Mouse (Mus musculus) heart, postnatal 25 days (tissue): ENCODE measurements at regions not wholly inside any gene's neighbourhood (a gene's known extent, or its start where the extent isn't known, plus 50 kb on each side); places are given as distances from the start of the nearest gene placed in this dataset.
A peak's percentile ranks its signal among the peaks of the same experiment; 100 is the strongest.
"Not testable (repeated sequence)": the region's sequence is repeated elsewhere in the genome, so short reads cannot be mapped to it uniquely, and the experiment has no call there.

Experiments
- DNase-seq: peaks from one replicate; pipeline ENCODE4 v3.0.0; 2022; ENCODE audit warnings: low spot score
- intact Hi-C: fragments of 180-260 bp; cut with DNase I; formaldehyde crosslinking; loops from one replicate; pipeline ENCODE4 v1.15.1; 2025

- DNase-seq = no peak
- intact Hi-C loops = no loop called here
Measured at GRCm38 (mm10) chr14:76964046-76964445, 72.5 kb upstream of the Ccdc122 start.

DNA sequence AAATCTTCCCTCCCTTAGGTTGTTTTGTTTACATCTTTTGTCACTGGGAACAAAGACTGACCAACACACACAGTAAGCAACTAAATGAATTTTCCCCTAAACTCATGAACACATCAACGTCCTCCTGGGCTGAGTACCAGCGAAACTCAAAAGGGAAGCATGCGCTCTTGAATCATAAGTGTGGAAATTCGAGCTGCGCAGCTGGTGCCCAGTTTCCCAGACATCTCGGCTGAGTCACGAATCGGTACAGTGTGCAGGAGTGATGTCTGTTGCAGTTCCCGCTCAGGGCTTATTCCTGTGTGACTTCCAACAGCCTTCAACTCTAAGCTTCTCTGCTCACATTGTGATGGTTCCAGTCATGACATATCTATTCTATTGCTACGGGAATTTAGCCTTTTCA is 77.7 kb upstream of the Ccdc122 start:
- no peak for DNase-seq
- intact Hi-C loops = no loop called here

DNA sequence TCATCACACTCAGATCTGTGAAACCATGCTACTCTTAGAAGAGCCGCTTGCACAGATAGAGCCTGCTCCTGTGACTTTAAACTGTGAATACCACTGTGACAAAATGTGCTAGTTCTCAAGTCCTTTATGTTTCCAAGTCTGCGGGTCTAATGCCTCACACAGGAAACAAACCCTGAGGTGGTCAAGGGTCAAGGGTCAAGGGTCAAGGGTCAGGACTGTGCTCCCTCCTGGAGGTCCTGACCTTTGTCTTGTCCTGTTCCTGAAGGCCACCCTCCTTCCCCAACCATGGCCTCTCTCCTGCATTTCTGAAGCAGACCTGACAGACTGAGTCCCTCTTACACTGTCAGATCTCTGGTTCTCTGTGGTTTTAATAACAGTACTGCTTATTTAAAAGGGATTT is 79.4 kb upstream of the Ccdc122 start:
- intact Hi-C loops = no loop called here
- DNase-seq = no peak

GRCm38 (mm10) chr14:76953171-76953570 is 83.4 kb upstream of the Ccdc122 start:
- intact Hi-C loops = no loop called here
- no peak for DNase-seq

GRCm38 (mm10) chr14:76951450-76951849 is 85.1 kb upstream of the Ccdc122 start:
- peak; percentile 41 for DNase-seq
- intact Hi-C loops = no loop called here

DNA sequence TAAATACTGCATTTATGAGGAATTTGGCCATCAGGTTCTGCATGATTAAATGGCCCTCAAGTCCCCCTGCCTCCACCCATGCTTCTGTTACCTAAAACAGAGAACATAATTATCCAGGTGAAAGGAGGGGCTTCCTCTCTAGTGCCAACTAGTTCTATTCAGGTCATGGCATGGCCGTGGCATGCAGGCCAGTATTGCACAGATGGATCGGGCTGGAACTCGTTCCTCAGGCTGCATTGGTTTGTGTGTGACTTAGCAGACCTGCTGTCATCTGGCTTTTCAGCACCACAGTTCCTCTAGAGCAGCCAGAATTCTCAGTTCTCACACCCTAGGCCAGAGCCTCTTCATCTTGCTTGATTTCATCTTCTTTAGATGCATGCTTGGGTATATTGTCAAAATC is 87.2 kb upstream of the Ccdc122 start:
- intact Hi-C loops = loop anchor here (5.0 kb wide), 1 partner anchor 67 kb away; no protein-coding TSS in a partner anchor
- no peak for DNase-seq

DNA sequence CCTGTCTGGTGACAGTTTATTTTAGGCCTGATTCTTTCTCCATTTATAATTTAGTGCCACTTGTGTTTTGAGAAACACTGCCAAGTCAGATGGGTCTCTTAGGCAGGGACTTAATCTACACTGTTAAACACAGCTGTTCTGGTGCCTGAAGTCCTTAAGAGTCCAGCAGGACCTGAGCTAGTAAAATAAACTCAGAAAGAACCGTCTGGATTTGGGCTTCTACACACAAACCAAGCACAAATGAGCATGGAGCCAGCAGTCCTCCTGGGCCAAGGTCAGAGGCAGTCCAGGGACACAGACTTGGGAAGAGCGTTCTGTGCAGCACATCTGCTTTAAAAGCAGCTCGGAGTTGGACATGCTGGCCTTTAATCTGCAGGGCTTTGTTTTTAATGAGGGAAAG is 87.6 kb upstream of the Ccdc122 start:
- intact Hi-C loops = loop anchor here (5.0 kb wide), 1 partner anchor 67 kb away; no protein-coding TSS in a partner anchor
- peak; percentile 48 for DNase-seq

GRCm38 (mm10) chr14:76948481-76948880 is 88.1 kb upstream of the Ccdc122 start:
- intact Hi-C loops = loop anchor here (5.0 kb wide), 1 partner anchor 66 kb away; no protein-coding TSS in a partner anchor
- DNase-seq = no peak

DNA sequence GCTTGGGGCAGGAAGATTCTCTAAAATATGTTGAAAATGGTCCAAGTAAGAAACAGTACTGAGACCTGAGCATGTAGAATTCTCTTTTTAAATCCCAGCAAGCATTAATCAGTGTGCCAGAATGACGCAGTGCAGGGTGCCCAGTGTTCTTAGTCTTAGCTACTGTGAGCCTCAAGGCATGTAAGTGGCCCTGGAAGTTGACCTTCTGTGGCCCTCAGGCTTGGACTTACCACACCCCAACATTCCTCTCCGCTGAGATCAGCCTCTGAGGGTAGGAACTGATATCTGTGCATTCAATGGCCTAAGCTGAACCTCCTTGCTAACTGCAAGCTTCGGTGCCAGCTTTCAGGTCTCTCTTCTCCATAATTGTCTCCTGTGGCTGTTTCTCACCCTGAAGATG is 89.4 kb upstream of the Ccdc122 start:
- no peak for DNase-seq
- intact Hi-C loops = loop anchor here (5.0 kb wide), 1 partner anchor 65 kb away; no protein-coding TSS in a partner anchor

DNA sequence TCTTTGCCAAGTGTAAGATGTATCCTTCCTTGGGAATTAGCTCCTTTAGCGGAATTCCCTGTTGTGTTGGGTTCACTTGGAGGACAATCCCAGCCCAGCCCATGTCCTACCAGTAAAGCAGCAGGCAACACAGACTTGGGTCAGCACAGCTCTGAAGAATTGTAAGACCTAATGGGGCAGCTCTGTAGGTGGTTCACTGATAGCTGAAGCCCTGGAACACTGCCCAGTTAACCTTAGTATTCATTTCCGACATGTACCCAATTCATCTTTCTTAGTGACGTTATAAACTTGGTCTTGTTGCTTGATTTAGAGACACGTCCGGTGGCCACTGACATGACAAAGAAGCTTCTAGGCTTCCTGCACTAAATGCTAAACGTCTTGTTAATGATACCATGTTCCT is 90.9 kb upstream of the Ccdc122 start:
- DNase-seq = no peak
- intact Hi-C loops = loop anchor here (5.0 kb wide), 1 partner anchor 63 kb away; no protein-coding TSS in a partner anchor

DNA sequence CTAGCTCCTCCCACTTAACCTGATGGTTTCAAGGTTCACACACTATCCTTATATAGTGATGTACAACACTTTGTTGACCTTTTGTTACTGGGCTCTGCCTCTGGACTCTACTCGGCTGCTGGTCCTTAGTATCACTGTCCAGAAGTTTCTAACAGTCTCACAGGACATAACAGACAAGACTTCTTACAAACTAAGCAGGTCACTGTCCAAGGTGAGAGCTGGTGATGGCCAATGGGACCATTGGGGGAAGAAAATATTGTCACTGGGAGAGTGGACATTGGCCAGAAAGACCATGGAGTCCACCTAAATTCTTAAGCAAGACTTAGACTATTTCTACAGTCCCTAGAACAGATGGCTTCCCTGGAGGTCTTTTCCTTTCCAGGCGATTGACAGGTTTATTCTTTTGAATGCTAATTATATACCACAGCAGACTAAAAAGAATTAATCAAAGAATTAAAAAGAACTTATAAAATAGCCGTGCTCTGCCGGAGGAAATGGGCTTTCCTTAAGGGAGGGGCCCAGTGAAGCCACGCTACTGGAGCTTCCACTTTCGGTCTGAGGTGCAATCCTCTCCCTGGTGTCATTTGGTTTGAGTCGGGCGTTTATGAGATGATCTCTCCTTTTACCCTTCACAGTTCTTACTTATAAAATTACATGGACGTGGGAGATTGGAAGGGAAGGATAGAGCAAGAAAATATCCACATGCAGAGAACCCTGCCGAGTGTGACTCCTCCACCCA is 94.9 kb upstream of the Ccdc122 start:
- DNase-seq = no peak
- intact Hi-C loops = no loop called here

- intact Hi-C loops = no loop called here
- DNase-seq = no peak
Measured at GRCm38 (mm10) chr14:76940507-76940906, 96.1 kb upstream of the Ccdc122 start.

GRCm38 (mm10) chr14:76936671-76937070 is 99.9 kb upstream of the Ccdc122 start:
- no peak for DNase-seq

GRCm38 (mm10) chr14:76936051-76936450 is 100.5 kb upstream of the Ccdc122 start:
- DNase-seq, intact Hi-C loops: not testable (repeated sequence)

More at GRCm38 (mm10) chr14:76936671-76937070, 99.9 kb upstream of the Ccdc122 start:
- intact Hi-C loops = no loop called here

DNA sequence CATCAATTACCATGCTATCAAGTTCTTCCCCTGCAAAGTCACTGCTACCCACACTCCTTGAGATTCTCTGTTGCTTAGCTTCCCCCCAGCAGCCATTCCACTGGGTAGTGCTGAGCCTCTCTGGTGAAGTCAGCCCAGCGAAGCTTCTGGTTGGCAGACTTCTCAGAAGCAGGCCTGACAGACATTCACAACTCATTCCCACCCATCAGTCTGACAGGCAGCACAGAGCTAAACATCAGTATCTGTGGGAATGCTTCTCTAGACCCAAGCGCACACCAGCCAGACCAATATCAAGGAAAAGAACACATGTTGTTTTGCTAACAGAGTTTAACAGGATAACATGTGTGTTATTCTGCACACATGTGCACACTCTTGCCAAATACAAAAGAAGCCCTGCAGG is 101.1 kb upstream of the Ccdc122 start:
- DNase-seq = no peak
- intact Hi-C loops = no loop called here

DNA sequence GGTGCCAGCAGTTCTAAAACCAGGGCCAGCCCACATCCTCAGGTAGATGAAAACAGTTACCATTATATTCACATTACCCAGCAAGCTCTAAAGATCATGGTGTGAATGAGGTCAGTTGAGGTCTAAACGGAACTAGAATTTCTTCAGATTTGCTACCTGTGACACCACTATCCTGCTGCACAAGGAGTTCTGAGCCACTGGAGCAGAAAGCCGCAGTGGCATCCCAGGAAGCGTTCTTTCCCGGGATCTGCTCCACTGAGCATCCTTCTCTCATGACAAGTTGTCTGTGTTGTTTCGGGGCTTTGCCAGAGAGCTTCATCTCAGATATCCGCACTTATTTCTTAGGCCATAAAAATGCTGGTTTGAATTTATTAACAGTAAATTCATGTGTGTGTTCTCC is 103.7 kb upstream of the Ccdc122 start:
- intact Hi-C loops = no loop called here
- no peak for DNase-seq

DNA sequence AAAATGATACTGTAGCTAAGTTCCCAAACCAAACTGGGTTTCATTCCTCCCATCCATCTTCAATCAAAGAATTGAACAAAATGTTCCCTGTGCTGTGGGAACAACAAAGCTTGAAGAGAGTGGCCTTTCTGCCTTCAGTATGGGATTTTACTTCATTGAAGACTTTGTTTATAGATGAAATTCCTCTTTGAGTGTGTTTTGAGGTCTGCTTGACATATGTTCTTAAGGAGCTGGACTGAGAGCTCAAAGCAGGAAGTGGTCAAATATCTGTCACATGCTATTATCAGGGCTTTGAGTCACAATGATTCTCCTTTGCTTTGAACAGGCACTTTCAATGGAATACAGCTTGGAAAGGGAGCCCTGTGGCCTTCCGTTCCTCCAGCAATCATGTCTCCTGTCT is 105.2 kb upstream of the Ccdc122 start:
- intact Hi-C loops = no loop called here

DNA sequence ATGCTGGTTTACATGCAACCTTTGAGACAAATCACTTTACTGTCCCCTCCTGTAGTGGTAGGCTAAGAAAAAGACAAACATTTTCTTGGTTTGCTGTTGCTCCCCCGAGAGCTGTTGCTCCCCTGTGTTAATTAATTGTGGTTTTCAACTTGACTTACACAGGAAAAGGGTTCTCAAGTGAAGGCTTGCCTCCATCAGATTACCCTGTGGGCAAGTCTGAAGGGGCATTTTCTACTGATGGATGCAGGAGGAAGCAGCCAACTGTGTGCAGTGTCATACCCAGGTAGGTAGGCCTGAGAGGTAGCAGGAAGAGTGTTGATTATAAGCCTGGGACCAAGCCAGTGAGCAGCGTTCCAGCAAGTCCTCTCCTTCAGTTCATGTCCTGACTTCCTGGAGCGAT is 107.0 kb upstream of the Ccdc122 start:
- intact Hi-C loops = no loop called here
- no peak for DNase-seq

More for the DNA sequence above, 105.2 kb upstream of the Ccdc122 start:
- DNase-seq = no peak

DNA sequence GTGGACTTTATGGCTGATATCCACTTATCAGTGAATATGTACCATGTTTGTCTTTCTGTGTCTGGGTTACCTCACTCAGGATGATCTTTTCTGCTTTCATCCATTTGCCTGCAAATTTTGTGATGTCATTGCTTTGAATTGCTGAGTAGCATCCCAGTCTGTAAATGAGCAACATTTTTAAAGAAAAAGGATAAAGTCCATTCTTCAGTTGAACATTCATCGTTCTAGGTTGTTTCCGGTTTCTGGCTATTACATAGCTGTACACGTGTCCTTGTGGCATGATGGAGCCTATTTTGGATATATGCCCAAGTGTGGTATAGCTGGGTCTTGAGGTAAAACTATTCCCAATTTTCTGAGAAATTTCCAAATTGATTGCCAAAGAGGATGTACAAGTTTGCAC is 107.9 kb upstream of the Ccdc122 start:
- intact Hi-C loops = no loop called here
- no peak for DNase-seq

- intact Hi-C loops = no loop called here
Measured at GRCm38 (mm10) chr14:76927245-76927806, 109.2 kb upstream of the Ccdc122 start.

GRCm38 (mm10) chr14:76926416-76926815 is 110.2 kb upstream of the Ccdc122 start:
- no peak for DNase-seq
- intact Hi-C loops = no loop called here

More at GRCm38 (mm10) chr14:76927245-76927806, 109.2 kb upstream of the Ccdc122 start:
- DNase-seq = no peak
